Mouse (Mus musculus) C2C12 (cell line): ENCODE results near the gene Phf20. TPM values are rescaled to one million over a fixed set of nuclear protein-coding genes. Genes with fewer than 3 reads are reported as not detected.

ENCODE experiments used
- H3K27me3 ChIP-seq: one replicate; pipeline ENCODE4 v1.6.1; 2011; ENCODE audit not compliant: control insufficient read depth, insufficient read depth, insufficient read length
- H3K36me3 ChIP-seq: one replicate; pipeline ENCODE4 v1.6.1; 2011; ENCODE audit not compliant: control insufficient read depth, insufficient read depth
- H3K4me3 ChIP-seq: one replicate; pipeline ENCODE4 v1.5.1; 2011; ENCODE audit warnings: mild to moderate bottlenecking, control low read depth; ENCODE audit not compliant: poor library complexity, insufficient read depth, severe bottlenecking
- H3K79me2 ChIP-seq: one replicate; pipeline ENCODE4 v1.6.1; 2011; ENCODE audit not compliant: control insufficient read depth, insufficient read depth
- H3K79me3 ChIP-seq: one replicate; pipeline ENCODE4 v1.6.1; 2011; ENCODE audit warnings: low read depth, control low read depth
- H3ac ChIP-seq: one replicate; pipeline ENCODE3; 2011; ENCODE audit warnings: low read depth; ENCODE audit not compliant: control insufficient read depth, insufficient read length
- CEBPB ChIP-seq: IDR thresholded peaks from one replicate; pipeline ENCODE4 v1.6.1; 2011; ENCODE audit warnings: low read depth, mild to moderate bottlenecking, control low read depth, moderate library complexity
- CTCF ChIP-seq: IDR thresholded peaks from one replicate; pipeline ENCODE4 v1.5.1; 2011; ENCODE audit not compliant: control insufficient read depth, insufficient read depth, insufficient read length
- FOSL1 ChIP-seq: IDR thresholded peaks from one replicate; pipeline ENCODE4 v1.8.0; 2011; ENCODE audit warnings: mild to moderate bottlenecking, low read length; ENCODE audit not compliant: poor library complexity, insufficient read depth, severe bottlenecking
- MAX ChIP-seq: IDR thresholded peaks from one replicate; pipeline ENCODE4 v1.6.1; 2011; ENCODE audit warnings: mild to moderate bottlenecking, control low read depth
- MYOD1 ChIP-seq: IDR thresholded peaks from one replicate; pipeline ENCODE4 v1.6.1; 2011; ENCODE audit warnings: low read depth; ENCODE audit not compliant: control insufficient read depth, insufficient read length
- MYOG ChIP-seq: IDR thresholded peaks from one replicate; pipeline ENCODE4 v1.6.1; 2011; ENCODE audit not compliant: control insufficient read depth, insufficient read length; ENCODE audit errors: extremely low read depth
- USF1 ChIP-seq: IDR thresholded peaks from one replicate; pipeline ENCODE4 v1.6.1; 2011; ENCODE audit warnings: low read depth, mild to moderate bottlenecking, control low read depth, moderate library complexity
- polyA plus RNA-seq: library from polyadenylated mRNA; unstranded; fragments of >200 nt; fragmentation: generic; extraction: Trizol; gene quantifications from one replicate; pipeline ENCODE4 v1.2.1, GENCODE M21; 2012; ENCODE audit warnings: missing spikeins

The Phf20 gene
- polyA plus RNA-seq, 1 experiment = 18.1 TPM

GRCm38 (mm10) chr2:156177079-156177478 lies 19.2 kb upstream of the Phf20 start:
- TF ChIP-seq MYOD1 (no peak), CEBPB (no peak), FOSL1 (no peak), MAX (no peak), MYOG (no peak), CTCF (no peak), USF1 (no peak)
- no peaks in the 10 kb centered on the region for H3K27me3 ChIP-seq
- peaks cover 71% of the 10 kb centered on the region for H3K79me3 ChIP-seq
- H3K79me2 ChIP-seq = peaks cover 80% of the 10 kb centered on the region
- H3ac ChIP-seq = no peak overlapping the region
- H3K36me3 ChIP-seq = peaks cover 71% of the 10 kb centered on the region
- H3K4me3 ChIP-seq = no peak overlapping the region

GRCm38 (mm10) chr2:156177651-156178050 lies 18.6 kb upstream of the Phf20 start:
- Histone ChIP-seq H3K79me2 (peaks cover 74% of the 10 kb centered on the region), H3K4me3 (no peak overlapping the region), H3K27me3 (no peaks in the 10 kb centered on the region), H3K79me3 (peaks cover 68% of the 10 kb centered on the region), H3ac (peak overlapping the region; percentile 5), H3K36me3 (peaks cover 66% of the 10 kb centered on the region)
- no peak for TF ChIP-seq MYOG
- no peak for TF ChIP-seq CTCF
- no peak for TF ChIP-seq USF1
- TF ChIP-seq MYOD1 = no peak
- no peak for TF ChIP-seq CEBPB
- no peak for TF ChIP-seq FOSL1
- TF ChIP-seq MAX = no peak

- Histone ChIP-seq H3K27me3 (no peaks in the 10 kb centered on the region), H3K4me3 (peak overlapping the region; percentile 99), H3ac (peak overlapping the region; percentile 98), H3K79me3 (peaks cover 52% of the 10 kb centered on the region), H3K79me2 (peaks cover 58% of the 10 kb centered on the region), H3K36me3 (peaks cover 50% of the 10 kb centered on the region)
- TF ChIP-seq CTCF (no peak), CEBPB (no peak), FOSL1 (no peak), USF1 (no peak), MYOG (no peak), MYOD1 (no peak), MAX (no peak)
Measured at GRCm38 (mm10) chr2:156179046-156179795, 17.0 kb upstream of the Phf20 start.

- Histone ChIP-seq H3K27me3 (no peaks in the 10 kb centered on the region), H3K4me3 (peak overlapping the region; percentile 99), H3K79me2 (peaks cover 53% of the 10 kb centered on the region), H3K36me3 (peaks cover 45% of the 10 kb centered on the region), H3K79me3 (peaks cover 47% of the 10 kb centered on the region), H3ac (peak overlapping the region; percentile 98)
- TF ChIP-seq CEBPB (no peak), USF1 (no peak), FOSL1 (no peak), MYOD1 (no peak), CTCF (no peak), MAX (no peak), MYOG (no peak)
Measured at GRCm38 (mm10) chr2:156179796-156180093, 16.5 kb upstream of the Phf20 start.

GRCm38 (mm10) chr2:156180094-156180821 lies 16.0 kb upstream of the Phf20 start, which contains the start of gene Rbm39:
Gene Rbm39, minus strand, starts transcription at chr2:156180238.
- peak within 1 kb of the TSS; percentile 99 for H3K4me3 ChIP-seq
- H3K36me3 ChIP-seq = peaks cover 40% of the 10 kb centered on the region
- peak within 1 kb of the TSS; percentile 98 for H3ac ChIP-seq
- peaks cover 42% of the 10 kb centered on the region for H3K79me3 ChIP-seq
- no peaks in the 10 kb centered on the region for H3K27me3 ChIP-seq
- peaks cover 48% of the 10 kb centered on the region for H3K79me2 ChIP-seq
- peak; percentile 47 for TF ChIP-seq MAX
- peak; percentile 99 for TF ChIP-seq CEBPB
- no peak for TF ChIP-seq CTCF
